Mouse (Mus musculus) CD4-positive, CD25-positive, alpha-beta regulatory T cell, adult 4 months (primary cell): ENCODE measurements around the gene Tmem233. TPM values are rescaled to one million over a fixed set of nuclear protein-coding genes. Genes with fewer than 3 reads are reported as not detected.

ENCODE experiments used
- ATAC-seq: one replicate; pipeline ENCODE4 v1.8.0; 2017
- polyA plus RNA-seq, 2 experiments: library from polyadenylated mRNA; unstranded; fragments of 100-300 nt; shearing (Covaris generic); gene quantifications; one replicate each; pipeline ENCODE4 v1.2.1; 2017

Gene Tmem233
- polyA plus RNA-seq = not detected

DNA sequence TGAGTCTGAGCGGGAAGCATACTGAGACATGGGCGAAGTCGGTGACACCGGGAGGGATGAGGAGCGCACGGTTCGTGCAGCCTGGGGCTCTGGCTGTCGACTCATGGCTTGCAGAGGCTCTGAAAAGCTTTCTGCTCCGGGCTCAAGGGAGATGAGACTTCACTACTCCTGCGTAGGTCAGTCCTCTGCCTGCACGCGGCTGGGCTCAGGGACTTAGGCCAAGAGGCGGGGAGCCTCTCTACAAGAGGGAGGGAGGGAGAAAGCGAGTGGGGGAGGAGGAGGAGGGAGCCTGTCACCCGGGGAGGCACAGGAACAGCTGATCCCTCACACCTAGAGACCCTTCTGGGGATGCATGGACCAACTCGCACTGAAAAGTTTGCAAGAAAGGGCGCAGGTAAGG is at the start of gene Tmem233:
Gene Tmem233 (minus strand): TSS at position 164 of the 400 bp plus-strand sequence.
- no peak for ATAC-seq

DNA sequence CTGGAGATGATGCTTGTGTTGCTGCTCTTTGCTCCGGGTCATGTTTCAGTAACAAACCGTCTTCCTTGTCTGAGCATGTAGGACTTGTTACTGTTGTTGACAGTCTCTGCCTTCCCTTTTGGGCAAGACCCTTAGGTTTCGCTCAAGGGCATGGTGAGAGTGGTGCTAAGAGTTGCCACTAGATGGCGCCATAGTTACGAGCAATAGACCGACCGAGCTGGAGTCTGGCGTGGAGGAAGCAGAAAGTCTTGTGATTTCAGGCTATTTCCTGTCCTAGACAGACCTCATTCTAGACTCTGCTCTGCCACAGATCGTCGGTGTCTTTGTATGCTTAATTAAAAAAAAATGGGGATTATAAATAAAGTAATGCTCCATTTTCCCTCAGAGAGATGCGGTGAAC is 40.3 kb upstream of the Tmem233 start:
- peak; percentile 57 for ATAC-seq

DNA sequence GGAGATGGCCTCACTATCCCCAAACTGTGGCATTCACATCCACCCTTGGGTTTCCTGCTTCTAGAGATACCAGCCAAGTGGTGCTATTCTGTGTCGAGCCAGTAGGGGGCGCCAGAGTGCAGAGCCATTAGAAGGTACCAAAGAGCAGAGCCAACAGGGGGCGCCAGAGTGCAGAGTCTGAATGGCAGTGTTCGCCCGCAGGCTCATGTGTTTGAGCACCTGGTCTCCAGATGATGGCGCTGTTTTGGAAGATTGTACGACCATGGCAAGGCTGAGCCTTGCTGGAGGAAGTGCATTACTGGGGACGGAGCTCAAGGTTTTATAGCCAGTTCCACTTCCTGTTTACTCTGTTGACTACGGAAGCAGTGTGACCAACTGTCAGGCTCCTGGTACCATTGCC is 33.5 kb upstream of the Tmem233 start:
- ATAC-seq = peak; percentile 65

DNA sequence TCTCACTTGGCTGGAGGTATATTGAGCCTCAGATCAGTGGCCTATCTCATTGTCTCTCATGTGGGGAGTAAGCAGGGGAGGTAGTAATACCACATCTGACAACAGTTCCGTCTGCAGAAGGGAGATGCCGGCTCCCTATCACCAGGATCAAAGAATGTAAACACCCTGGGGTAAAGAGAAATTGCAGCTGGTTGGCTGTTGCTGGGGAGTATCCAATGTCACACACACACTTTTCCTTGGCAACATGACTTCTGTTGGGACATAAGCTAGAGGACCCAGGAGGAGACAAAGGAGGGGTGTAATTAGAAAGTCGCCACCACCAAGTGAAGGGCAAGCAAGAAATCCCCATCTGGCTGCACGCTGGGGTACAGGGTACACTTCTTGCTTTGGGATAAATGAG is 33.1 kb upstream of the Tmem233 start:
- no peak for ATAC-seq

- no peak for ATAC-seq
Observed at GRCm38 (mm10) chr5:116115071-116115834, 32.2 kb upstream of the Tmem233 start.

- ATAC-seq = no peak
Observed at GRCm38 (mm10) chr5:116108651-116109050, 25.6 kb upstream of the Tmem233 start.

GRCm38 (mm10) chr5:116084231-116084630 is 1.2 kb upstream of the Tmem233 start:
- ATAC-seq = no peak

GRCm38 (mm10) chr5:116082241-116082900 is 673 bp downstream of the Tmem233 start:
- ATAC-seq = no peak

- no peak for ATAC-seq
Observed at GRCm38 (mm10) chr5:116081616-116082015, 1.4 kb downstream of the Tmem233 start.

DNA sequence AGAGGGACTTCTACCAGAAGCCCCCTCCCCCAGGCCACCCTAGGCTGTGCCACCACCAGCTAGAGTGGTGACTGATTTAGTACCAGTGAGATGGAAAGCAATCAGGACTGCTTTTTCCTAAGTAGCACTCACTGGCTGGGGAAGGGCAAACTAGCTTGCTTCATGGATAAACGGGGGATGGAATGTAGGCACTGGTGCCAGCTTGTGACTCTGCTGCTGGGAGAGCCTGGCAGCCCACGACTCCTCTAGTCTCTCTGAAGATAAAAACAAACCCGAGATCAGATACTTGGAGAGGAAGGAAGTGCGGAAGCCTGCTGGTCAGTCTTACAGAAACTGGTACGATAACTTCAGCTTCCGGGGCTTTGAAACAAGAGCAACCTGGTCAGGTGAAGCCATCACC is 2.3 kb downstream of the Tmem233 start:
- ATAC-seq = no peak

DNA sequence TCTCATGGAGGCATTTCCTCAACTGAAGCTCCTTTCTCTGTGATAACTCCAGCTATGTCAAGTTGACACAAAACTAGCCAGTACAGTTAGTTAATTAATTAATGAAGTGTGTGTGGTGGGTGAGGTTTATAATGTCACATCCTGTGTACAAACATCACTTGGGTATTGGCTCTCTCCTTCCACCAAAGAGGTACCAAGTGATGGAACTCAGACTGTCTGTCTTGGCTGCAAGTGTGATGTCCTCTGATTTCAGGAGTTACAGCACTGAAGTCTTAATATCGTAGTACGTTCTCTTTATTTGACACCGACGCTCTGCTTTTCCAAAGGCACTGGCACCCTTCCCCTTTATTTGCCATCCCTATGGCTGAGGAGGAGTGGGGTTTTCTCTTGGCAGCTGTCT is 13.4 kb downstream of the Tmem233 start:
- ATAC-seq = no peak

DNA sequence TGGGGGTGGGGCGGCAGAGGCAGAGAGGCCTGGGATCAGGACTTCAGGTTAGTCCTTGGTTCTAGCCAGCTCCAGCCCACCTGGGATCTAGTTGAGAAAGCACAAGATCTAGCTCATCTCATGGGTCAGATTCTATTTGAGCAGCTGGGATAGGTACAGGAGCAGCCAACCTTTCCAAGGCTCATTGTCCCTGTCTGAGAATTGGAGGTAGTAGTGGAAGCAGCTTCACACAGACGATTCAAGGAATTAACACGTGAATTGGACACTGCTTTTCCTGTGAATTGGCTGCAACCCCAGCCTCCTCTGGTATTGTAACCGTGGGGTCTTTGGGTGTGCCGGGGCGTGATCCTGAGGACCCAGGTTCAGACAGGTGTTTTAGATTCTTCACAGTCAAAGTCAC is 30.2 kb downstream of the Tmem233 start:
- ATAC-seq = no peak

DNA sequence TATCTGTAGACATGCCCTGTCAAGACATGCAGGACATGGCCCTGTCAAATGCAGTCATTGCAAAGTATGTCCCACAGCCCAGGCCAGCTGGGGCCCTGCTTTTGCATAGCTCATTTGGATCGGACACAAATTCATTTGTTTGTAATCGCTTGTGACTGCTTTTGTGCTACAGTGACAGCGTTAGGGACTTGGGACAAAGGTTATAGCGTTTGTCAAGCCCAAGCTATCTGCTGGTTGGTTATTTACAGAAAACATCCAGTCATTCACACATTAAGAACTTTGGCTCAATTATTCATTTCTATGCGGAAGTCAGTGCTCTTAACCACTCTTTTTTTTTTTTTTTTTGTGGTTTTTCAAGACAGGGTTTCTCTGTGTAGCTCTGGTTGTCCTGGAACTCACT is 30.9 kb downstream of the Tmem233 start:
- no peak for ATAC-seq

DNA sequence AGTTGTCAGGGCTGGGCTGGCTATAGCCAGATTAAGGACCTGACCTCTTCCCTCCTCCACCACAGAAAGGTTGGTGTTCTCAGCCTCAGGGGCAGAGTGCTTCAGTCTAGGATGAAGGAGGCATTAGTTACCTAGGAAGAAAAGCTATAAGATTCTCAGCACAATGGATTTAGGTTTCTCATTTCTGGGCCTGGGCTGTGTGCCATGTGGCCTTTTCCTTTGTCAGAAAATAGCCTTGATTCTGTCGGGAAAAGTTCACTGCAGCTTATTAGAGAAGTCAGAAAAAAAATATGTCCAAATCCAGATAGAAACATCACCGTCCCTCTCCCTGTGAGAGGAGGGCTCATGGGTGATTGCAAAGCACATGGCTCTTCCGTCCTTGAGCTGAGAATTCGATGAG is 33.2 kb downstream of the Tmem233 start:
- no peak for ATAC-seq

DNA sequence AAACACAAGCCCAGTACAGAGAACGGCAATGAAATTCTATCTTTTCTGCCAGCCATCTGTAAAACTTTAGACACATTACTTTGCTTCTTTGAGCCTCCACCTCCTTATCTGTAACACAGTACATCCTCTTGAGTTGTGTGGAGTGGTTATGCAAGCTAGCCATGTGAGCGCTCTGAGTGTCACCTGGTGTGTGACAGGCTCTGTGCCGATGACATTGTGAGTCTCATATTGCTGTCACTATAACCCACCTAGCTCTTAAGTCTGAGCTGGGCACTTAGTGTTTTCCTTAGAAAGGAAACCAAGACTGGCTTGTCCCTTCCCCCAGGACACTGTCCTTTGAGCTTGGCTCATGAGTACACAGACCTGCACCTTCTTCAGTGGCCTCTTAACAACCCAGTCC is 34.7 kb downstream of the Tmem233 start:
- ATAC-seq = no peak

DNA sequence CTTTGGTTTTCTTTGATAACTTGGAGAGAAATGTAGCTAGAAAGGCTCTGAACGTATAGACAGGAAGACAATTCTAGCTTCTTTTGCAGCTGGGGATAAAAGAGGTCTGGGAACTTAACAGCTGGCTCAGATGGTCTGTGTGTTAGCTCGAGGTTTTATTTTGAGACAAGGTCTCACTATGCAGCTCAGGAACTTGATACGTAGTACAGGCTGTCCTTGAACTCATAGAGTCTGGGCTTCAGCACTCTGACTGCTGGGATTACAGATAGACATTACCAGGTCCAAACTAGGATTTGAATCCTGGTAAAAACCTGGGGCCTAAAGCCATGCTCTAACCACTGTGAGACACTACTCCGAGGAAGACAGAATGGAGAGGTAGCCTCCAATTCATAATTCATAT is 36.8 kb downstream of the Tmem233 start:
- ATAC-seq = no peak

DNA sequence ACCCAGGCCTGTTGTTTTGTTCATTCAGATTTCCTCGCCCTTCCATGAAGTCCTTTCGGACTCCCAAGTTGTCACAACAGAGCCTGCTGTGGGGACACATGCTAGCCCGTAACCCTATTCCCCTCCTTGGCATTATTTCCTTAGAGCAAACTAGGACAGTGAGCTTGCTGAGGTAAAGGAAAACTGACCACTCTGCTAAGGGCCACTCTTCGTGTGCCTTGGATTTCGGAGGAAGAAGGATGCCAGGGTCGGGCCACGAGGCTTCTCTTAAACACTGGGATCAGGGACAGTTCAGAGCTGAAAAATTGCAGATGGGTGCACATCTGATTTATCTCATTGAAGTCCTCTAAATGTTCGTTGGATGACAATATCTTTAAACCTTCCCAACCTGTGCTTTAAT is 37.5 kb downstream of the Tmem233 start:
- no peak for ATAC-seq

DNA sequence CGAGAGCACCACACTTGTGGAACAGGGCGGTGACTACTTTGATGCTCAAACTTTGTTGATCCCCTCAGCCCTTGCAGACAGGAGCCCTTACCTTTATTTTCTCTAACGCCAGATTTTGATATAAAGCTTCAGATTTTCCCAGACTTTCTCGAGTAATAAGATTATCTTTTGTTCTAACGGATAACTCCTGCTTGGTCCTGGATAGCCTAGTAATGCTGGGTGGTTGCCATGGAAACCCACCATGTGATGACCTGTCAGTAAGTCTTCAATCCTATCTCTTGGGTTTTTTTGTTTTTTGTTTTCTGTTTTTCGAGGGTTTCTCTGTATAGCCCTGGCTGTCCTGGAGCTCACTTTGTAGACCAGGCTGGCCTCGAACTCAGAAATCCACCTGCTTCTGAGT is 40.8 kb downstream of the Tmem233 start:
- no peak for ATAC-seq

- no peak for ATAC-seq
Observed at GRCm38 (mm10) chr5:116039706-116040105, 43.3 kb downstream of the Tmem233 start.

- no peak for ATAC-seq
Observed at GRCm38 (mm10) chr5:116037731-116038130, 45.3 kb downstream of the Tmem233 start.

- ATAC-seq = no peak
Observed at GRCm38 (mm10) chr5:116036465-116036864, 46.6 kb downstream of the Tmem233 start.

DNA sequence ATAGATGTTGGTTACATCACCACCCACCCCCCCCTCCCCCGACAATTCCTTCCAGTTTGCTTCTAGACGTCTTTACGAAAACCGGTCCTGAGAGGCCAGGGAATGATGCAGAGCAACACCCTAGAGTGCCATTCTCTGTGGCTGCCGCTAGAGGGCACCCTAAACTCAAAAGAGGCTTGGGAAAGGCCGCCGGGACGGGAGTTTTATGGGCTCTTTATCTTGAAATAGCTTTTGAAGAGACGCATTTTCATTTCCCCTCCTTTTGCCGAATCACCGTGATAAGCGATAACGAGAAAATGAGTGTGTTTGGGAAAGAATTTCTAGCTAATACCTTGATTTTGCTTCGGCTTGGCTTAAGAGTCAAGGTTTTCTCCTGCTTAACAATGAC is 51.9 kb downstream of the Tmem233 start:
- ATAC-seq = no peak

GRCm38 (mm10) chr5:116030566-116031189 is 52.4 kb downstream of the Tmem233 start:
- ATAC-seq = no peak

DNA sequence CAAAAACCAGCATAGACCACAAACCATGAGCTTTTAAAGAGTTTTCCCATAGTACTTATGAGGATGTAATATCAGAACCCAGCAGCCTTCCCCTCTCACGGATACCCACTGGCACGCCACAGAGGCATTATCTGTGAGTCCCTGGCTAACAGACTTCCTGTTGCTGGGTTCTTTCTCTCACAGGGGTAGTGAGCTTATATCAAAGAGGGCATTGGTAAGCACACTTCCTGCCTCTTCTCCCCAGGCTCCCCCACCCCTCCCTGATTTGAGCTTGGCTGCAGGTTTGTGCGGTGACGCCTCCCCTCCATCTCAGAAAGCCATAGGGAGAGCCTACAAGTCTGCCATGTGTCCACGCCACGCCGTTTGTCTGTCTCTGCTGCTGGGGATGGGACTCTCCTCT is 54.0 kb downstream of the Tmem233 start:
- ATAC-seq = peak; percentile 80
